17 mouse cellular contexts compared by ENCODE assay signal in genomic region chr4:82645679-82646078, GRCm38 (mm10).
"Had no signal": no experiment of that assay in that cellular context is flagged by ENCODE, and none has a peak within 500 bp of the region (broad histone marks: within the 10 kb centered on the region; RNA-seq: fewer than 3 reads in every experiment).

No protein-coding gene starts in this region.

- ATAC-seq: lung, postnatal 0 days; midbrain, embryonic 16.5 days had no signal

- H3K9ac ChIP-seq: liver, embryonic 14.5 days; lung, embryonic 14.5 days; midbrain, embryonic 12.5 days; neural tube, embryonic 12.5 days had no signal

- H3K4me3 ChIP-seq: midbrain, embryonic 10.5 days; midbrain, embryonic 12.5 days; neural tube, embryonic 12.5 days had no signal

- H3K9me3 ChIP-seq: midbrain, embryonic 10.5 days; midbrain, embryonic 12.5 days; neural tube, embryonic 12.5 days had no signal

- H3K27ac ChIP-seq: liver, embryonic 14.5 days; midbrain, embryonic 10.5 days; midbrain, embryonic 12.5 days; neural tube, embryonic 12.5 days had no signal

- H3K27me3 ChIP-seq: neural tube, embryonic 12.5 days had no signal

- H3K4me2 ChIP-seq: lung, embryonic 14.5 days; midbrain, embryonic 12.5 days; neural tube, embryonic 12.5 days had no signal

- H3K36me3 ChIP-seq: midbrain, embryonic 10.5 days; midbrain, embryonic 12.5 days; neural tube, embryonic 12.5 days had no signal

- DNase-seq: lung, adult 18-20 months; lung, embryonic 14.5 days; lung, postnatal 14 days; lung, postnatal 4 days; midbrain, embryonic 14.5 days; right cerebral cortex, postnatal 25 days; right cerebral cortex, postnatal 4 days; spleen, adult 18-20 months; thymus, adult 18-20 months; thymus, postnatal 14 days; thymus, postnatal 36 days had no signal

- H3K4me1 ChIP-seq: midbrain, embryonic 10.5 days; midbrain, embryonic 12.5 days had no signal
